ENCODE assay signal across 10 mouse cellular contexts in the genomic region with DNA sequence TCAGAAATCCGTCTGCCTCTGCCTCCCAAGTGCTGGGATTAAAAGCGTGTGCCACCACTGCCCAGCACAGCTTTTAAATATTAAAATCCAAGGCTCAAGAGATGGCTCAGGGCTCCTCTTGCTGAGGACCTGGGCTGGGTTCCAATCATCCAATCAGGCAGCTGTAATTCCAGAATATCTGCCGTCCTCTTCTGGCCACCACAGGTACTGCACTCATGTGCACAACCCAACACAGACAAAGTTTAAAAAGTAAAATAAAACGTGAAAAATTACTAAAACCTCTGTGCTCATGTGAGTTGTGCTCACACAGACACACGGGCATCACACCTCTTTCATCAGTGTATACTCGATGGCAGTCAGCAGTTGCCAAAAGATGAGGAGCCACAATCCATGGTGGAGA. TPM values are rescaled to one million over a fixed set of nuclear protein-coding genes. Genes with fewer than 3 reads are reported as not detected.
DNase-seq lines count a peak whose midpoint lies in the region; ATAC-seq and TF ChIP-seq lines count a peak whose summit lies in the region.
"Had no signal": no experiment of that assay in that cellular context is flagged by ENCODE, and none has a peak within 500 bp of the region (broad histone marks: within the 10 kb centered on the region; RNA-seq: fewer than 3 reads in every experiment).

No protein-coding gene starts in this region.

- TF ChIP-seq POLR2A in small intestine, adult 2 months (IDR thresholded peaks at IDR 0.05; ENCODE audit: low read depth, low read length), result no peak

- no peak for DNase-seq in heart, postnatal 0 days (ENCODE audit: low spot score)
- DNase-seq in heart, embryonic 10.5 days (ENCODE audit: low spot score), result no peak
- DNase-seq in lung, postnatal 10 days, result peak; percentile 53
- DNase-seq in lung, postnatal 14 days, result no peak
- DNase-seq in R1 (ENCODE audit: low read depth, low spot score), result peak; percentile 64
- no peak for DNase-seq in forebrain, embryonic 10.5 days (ENCODE audit: extremely low spot score, low spot score)
- no peak for DNase-seq in frontal cortex, postnatal 25 days (ENCODE audit: low spot score in 2 of 2)
- DNase-seq: right cerebral cortex, adult 18-20 months had no signal

- ATAC-seq in heart, postnatal 0 days (ENCODE audit: insufficient read depth, low read depth), result no peak

- no peak overlapping the region for H3K4me2 ChIP-seq in heart, postnatal 0 days (ENCODE audit: low read depth, low read length)
- H3K4me2 ChIP-seq: kidney, embryonic 15.5 days had no signal

- H3K36me3 ChIP-seq in heart, postnatal 0 days (replicated peaks; ENCODE audit: control insufficient read depth, insufficient read depth, low read length), result peaks cover 18% of the 10 kb centered on the region; the same call in 1 of the 2 replicates
- H3K36me3 ChIP-seq in heart, embryonic 10.5 days, result peaks cover 58% of the 10 kb centered on the region
- H3K36me3 ChIP-seq in small intestine, adult 2 months (ENCODE audit: control insufficient read depth, insufficient read depth, low read length), result peaks cover 74% of the 10 kb centered on the region
- H3K36me3 ChIP-seq in forebrain, embryonic 10.5 days (replicated peaks), result peaks cover 87% of the 10 kb centered on the region

- WGBS in heart, postnatal 0 days, result 79% methylated on average over 6 of the region's 6 CpGs
- WGBS in heart, embryonic 10.5 days, result 69% methylated on average over 6 of the region's 6 CpGs
- WGBS in small intestine, adult 2 months, result 74% methylated on average over 6 of the region's 6 CpGs
- WGBS in forebrain, embryonic 10.5 days, result 79% methylated on average over 6 of the region's 6 CpGs

- H3K27ac ChIP-seq in heart, postnatal 0 days (ENCODE audit: low read depth), result no peak overlapping the region
- H3K27ac ChIP-seq in heart, embryonic 10.5 days, result no peak overlapping the region
- H3K27ac ChIP-seq in small intestine, adult 2 months (ENCODE audit: insufficient read depth, low read depth, low read length), result no peak overlapping the region; the same call in 1 of the 2 replicates
- no peak overlapping the region for H3K27ac ChIP-seq in forebrain, embryonic 10.5 days
- H3K27ac ChIP-seq: kidney, embryonic 15.5 days had no signal

- peaks cover 4% of the 10 kb centered on the region; the same call in 1 of the 2 replicates for H3K4me1 ChIP-seq in heart, postnatal 0 days (ENCODE audit: control insufficient read depth, insufficient read depth)
- H3K4me1 ChIP-seq in heart, embryonic 10.5 days, result peaks cover 44% of the 10 kb centered on the region
- peaks cover 47% of the 10 kb centered on the region for H3K4me1 ChIP-seq in small intestine, adult 2 months (ENCODE audit: control insufficient read depth, insufficient read depth, insufficient read length, low read length)
- H3K4me1 ChIP-seq in forebrain, embryonic 10.5 days, result peaks cover 4% of the 10 kb centered on the region

- peak; percentile 28 for TF ChIP-seq CTCF in heart, postnatal 0 days (IDR thresholded peaks at IDR 0.05; ENCODE audit: low read depth)
- TF ChIP-seq CTCF in small intestine, adult 2 months (IDR thresholded peaks at IDR 0.05; ENCODE audit: extremely low read depth, insufficient read length, insufficient replicate concordance, low read depth, low read length), result peak; percentile 44; the same call in 1 of the 2 replicates

- no peak overlapping the region for H3K4me3 ChIP-seq in heart, postnatal 0 days (ENCODE audit: low read depth, low read length)
- H3K4me3 ChIP-seq in heart, embryonic 10.5 days, result no peak overlapping the region
- no peak overlapping the region for H3K4me3 ChIP-seq in small intestine, adult 2 months (ENCODE audit: low read depth, low read length)
- H3K4me3 ChIP-seq in forebrain, embryonic 10.5 days, result no peak overlapping the region
- H3K4me3 ChIP-seq: kidney, embryonic 15.5 days had no signal

- H3K9me3 ChIP-seq in heart, postnatal 0 days (replicated peaks; ENCODE audit: control insufficient read depth, low read length), result no peaks in the 10 kb centered on the region
- H3K9me3 ChIP-seq in heart, embryonic 10.5 days, result no peaks in the 10 kb centered on the region
- no peaks in the 10 kb centered on the region for H3K9me3 ChIP-seq in forebrain, embryonic 10.5 days
- H3K9me3 ChIP-seq: kidney, embryonic 15.5 days had no signal

- H3K9ac ChIP-seq in heart, postnatal 0 days (replicated peaks; ENCODE audit: low read depth, low read length), result no peak overlapping the region
- H3K9ac ChIP-seq: kidney, embryonic 15.5 days had no signal

- H3K27me3 ChIP-seq in heart, postnatal 0 days (ENCODE audit: control insufficient read depth, insufficient read depth, low read length), result no peaks in the 10 kb centered on the region
- no peaks in the 10 kb centered on the region for H3K27me3 ChIP-seq in heart, embryonic 10.5 days (ENCODE audit: insufficient read depth, poor library complexity, severe bottlenecking)
- H3K27me3 ChIP-seq in small intestine, adult 2 months (ENCODE audit: control insufficient read depth, insufficient read depth, low read length), result no peaks in the 10 kb centered on the region
- H3K27me3 ChIP-seq in forebrain, embryonic 10.5 days (ENCODE audit: poor library complexity, severe bottlenecking), result no peaks in the 10 kb centered on the region
- H3K27me3 ChIP-seq: kidney, embryonic 15.5 days had no signal

- TF ChIP-seq EP300 in heart, postnatal 0 days (IDR thresholded peaks at IDR 0.05; ENCODE audit: low read depth), result no peak

RNA-seq across cellular contexts. Expression of a gene that starts 8.3 kb away (rescaled TPM):
- 68.2 and 83.9 TPM in 2 replicates for total RNA-seq in heart, postnatal 0 days (2014; rRNA removed; ENCODE audit: low replicate concordance)
- 50.1 and 52.4 TPM in 2 replicates for polyA plus RNA-seq in heart, postnatal 0 days (2015; fragmentation: Nextera tagmentation; extraction: Ambion mirVana)
- 73.2 and 79.1 TPM in 2 replicates for polyA plus RNA-seq in heart, embryonic 10.5 days (2016; fragmentation: Nextera tagmentation; extraction: Ambion mirVana)
- polyA plus RNA-seq in small intestine, adult 2 months (2012; rRNA removed), result 318 and 828 TPM in 2 replicates
- polyA plus RNA-seq in forebrain, embryonic 10.5 days (2016; fragmentation: Nextera tagmentation; extraction: Ambion mirVana), result 73.4 and 77.2 TPM in 2 replicates

RNA-seq across cellular contexts. Expression of a gene that starts 12.7 kb away (rescaled TPM):
- total RNA-seq in heart, postnatal 0 days (2014; rRNA removed; ENCODE audit: low replicate concordance), result 0.35 TPM in 1 of 2 replicates, not detected in the other
- polyA plus RNA-seq in heart, postnatal 0 days (2015; fragmentation: Nextera tagmentation; extraction: Ambion mirVana), result 0.59 and 0.63 TPM in 2 replicates
- polyA plus RNA-seq in heart, embryonic 10.5 days (2016; fragmentation: Nextera tagmentation; extraction: Ambion mirVana), result 2.8 and 4.8 TPM in 2 replicates
- 1.5 and 3.0 TPM in 2 replicates for polyA plus RNA-seq in small intestine, adult 2 months (2012; rRNA removed)
- 0.84 and 1.1 TPM in 2 replicates for polyA plus RNA-seq in forebrain, embryonic 10.5 days (2016; fragmentation: Nextera tagmentation; extraction: Ambion mirVana)

RNA-seq across cellular contexts. Expression of a gene that starts 22.6 kb away (rescaled TPM):
- 851 and 870 TPM in 2 replicates for total RNA-seq in heart, postnatal 0 days (2014; rRNA removed; ENCODE audit: low replicate concordance)
- 765 and 767 TPM in 2 replicates for polyA plus RNA-seq in heart, postnatal 0 days (2015; fragmentation: Nextera tagmentation; extraction: Ambion mirVana)
- polyA plus RNA-seq in heart, embryonic 10.5 days (2016; fragmentation: Nextera tagmentation; extraction: Ambion mirVana), result 467 and 523 TPM in 2 replicates
- 1,054 and 3,003 TPM in 2 replicates for polyA plus RNA-seq in small intestine, adult 2 months (2012; rRNA removed)
- polyA plus RNA-seq in forebrain, embryonic 10.5 days (2016; fragmentation: Nextera tagmentation; extraction: Ambion mirVana), result 276 and 283 TPM in 2 replicates

RNA-seq across cellular contexts. Expression of a gene that starts 36.8 kb away (rescaled TPM):
- 0.66 TPM in 1 of 2 replicates, not detected in the other for total RNA-seq in heart, postnatal 0 days (2014; rRNA removed; ENCODE audit: low replicate concordance)
- polyA plus RNA-seq in heart, postnatal 0 days (2015; fragmentation: Nextera tagmentation; extraction: Ambion mirVana), result 0.34 and 0.43 TPM in 2 replicates
- polyA plus RNA-seq in heart, embryonic 10.5 days (2016; fragmentation: Nextera tagmentation; extraction: Ambion mirVana), result 0.46 and 0.83 TPM in 2 replicates
- 4.0 and 5.6 TPM in 2 replicates for polyA plus RNA-seq in small intestine, adult 2 months (2012; rRNA removed)
- 0.32 and 0.33 TPM in 2 replicates for polyA plus RNA-seq in forebrain, embryonic 10.5 days (2016; fragmentation: Nextera tagmentation; extraction: Ambion mirVana)

RNA-seq across cellular contexts. Expression of a gene that starts 37.6 kb away (rescaled TPM):
- total RNA-seq in heart, postnatal 0 days (2014; rRNA removed; ENCODE audit: low replicate concordance), result 6.8 and 10.4 TPM in 2 replicates
- 11.1 and 11.9 TPM in 2 replicates for polyA plus RNA-seq in heart, postnatal 0 days (2015; fragmentation: Nextera tagmentation; extraction: Ambion mirVana)
- polyA plus RNA-seq in heart, embryonic 10.5 days (2016; fragmentation: Nextera tagmentation; extraction: Ambion mirVana), result 17.4 and 18.3 TPM in 2 replicates
- polyA plus RNA-seq in small intestine, adult 2 months (2012; rRNA removed), result 17.8 and 20.4 TPM in 2 replicates
- 4.1 and 4.3 TPM in 2 replicates for polyA plus RNA-seq in forebrain, embryonic 10.5 days (2016; fragmentation: Nextera tagmentation; extraction: Ambion mirVana)

Comparison
In these comparisons a context has a peak if more than half of its experiments do, and no peak if none do; other contexts are left out.
1. DNase-seq: peak in lung, postnatal 10 days (single experiment) and R1 (single experiment); none in heart, postnatal 0 days (single experiment), heart, embryonic 10.5 days (single experiment), lung, postnatal 14 days (single experiment), forebrain, embryonic 10.5 days (single experiment) and frontal cortex, postnatal 25 days (0 of 2).